Mouse (Mus musculus): ENCODE results near the gene Dazl.

DNA sequence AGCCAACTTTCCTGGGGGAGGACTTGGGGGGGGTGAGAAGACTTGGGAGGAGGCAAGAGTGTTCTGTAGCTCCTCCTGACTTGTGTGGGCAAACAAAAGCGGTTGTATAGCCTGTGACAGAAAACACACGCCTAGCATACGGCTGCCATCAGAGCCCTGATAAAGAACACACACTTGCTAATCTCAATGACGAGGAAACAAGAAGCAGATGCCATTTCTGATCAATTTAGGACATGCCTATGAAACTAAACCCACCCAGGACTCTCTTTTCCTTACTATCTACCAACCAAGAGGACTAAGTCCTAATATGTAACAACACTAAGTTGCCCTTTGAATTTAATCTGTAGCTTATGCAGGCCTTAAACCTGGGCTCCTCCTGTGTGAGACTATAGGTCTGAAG lies 31.2 kb upstream of the Dazl start:
- TF ChIP-seq CTCF (IDR thresholded peaks at IDR 0.05; ENCODE audit: low read depth) (no peak), EP300 (IDR thresholded peaks at IDR 0.05; ENCODE audit: low read depth) (peak; percentile 50)

Data from liver, embryonic 14.5 days (tissue).